9 mouse cellular contexts compared by ENCODE assay signal in genomic region chr14:54443712-54444618, GRCm38 (mm10). TPM values are rescaled to one million over a fixed set of nuclear protein-coding genes. Genes with fewer than 3 reads are reported as not detected.
DNase-seq lines count a peak whose midpoint lies in the region; ATAC-seq and TF ChIP-seq lines count a peak whose summit lies in the region.
"Had no signal": no experiment of that assay in that cellular context is flagged by ENCODE, and none has a peak within 500 bp of the region (broad histone marks: within the 10 kb centered on the region; RNA-seq: fewer than 3 reads in every experiment).

No protein-coding gene starts in this region.

- DNase-seq in left cerebral cortex, postnatal 4 days: no peak

- H3K4me1 ChIP-seq in forebrain, embryonic 15.5 days: peaks cover 3% of the 10 kb centered on the region; the same call in 1 of the 2 replicates
- peaks cover 4% of the 10 kb centered on the region; the same call in 1 of the 2 replicates for H3K4me1 ChIP-seq in forebrain, embryonic 12.5 days
- peaks cover 62% of the 10 kb centered on the region for H3K4me1 ChIP-seq in bone marrow macrophage, adult 2 months (ENCODE audit: control insufficient read depth, insufficient read depth, low read length)
- peaks cover 23% of the 10 kb centered on the region for H3K4me1 ChIP-seq in heart, embryonic 12.5 days (replicated peaks)
- H3K4me1 ChIP-seq in lung, embryonic 16.5 days (replicated peaks; ENCODE audit: control insufficient read depth, insufficient read depth, low read length): peaks cover 11% of the 10 kb centered on the region
- no peaks in the 10 kb centered on the region for H3K4me1 ChIP-seq in hindbrain, embryonic 13.5 days (replicated peaks)

- H3K27me3 ChIP-seq in forebrain, embryonic 15.5 days: no peaks in the 10 kb centered on the region
- H3K27me3 ChIP-seq in forebrain, embryonic 12.5 days: no peaks in the 10 kb centered on the region
- no peaks in the 10 kb centered on the region for H3K27me3 ChIP-seq in heart, embryonic 12.5 days (replicated peaks)
- no peaks in the 10 kb centered on the region for H3K27me3 ChIP-seq in lung, embryonic 16.5 days (ENCODE audit: control insufficient read depth, insufficient read depth, low read depth, low read length)
- H3K27me3 ChIP-seq in hindbrain, embryonic 13.5 days: no peaks in the 10 kb centered on the region

- H3K9ac ChIP-seq in forebrain, embryonic 15.5 days (replicated peaks): no peak overlapping the region
- H3K9ac ChIP-seq in forebrain, embryonic 12.5 days: no peak overlapping the region
- H3K9ac ChIP-seq in heart, embryonic 12.5 days: no peak overlapping the region
- no peak overlapping the region for H3K9ac ChIP-seq in lung, embryonic 16.5 days (ENCODE audit: low read length)
- no peak overlapping the region for H3K9ac ChIP-seq in hindbrain, embryonic 13.5 days

- no peak for ATAC-seq in forebrain, embryonic 15.5 days (replicated peaks)
- ATAC-seq in forebrain, embryonic 12.5 days (ENCODE audit: low FRiP score): no peak
- ATAC-seq in heart, embryonic 12.5 days (ENCODE audit: insufficient number of reproducible peaks, low FRiP score): no peak
- peak; percentile 47; the same call in 1 of the 2 replicates for ATAC-seq in lung, embryonic 16.5 days (ENCODE audit: low read depth)
- no peak for ATAC-seq in CD4-positive, CD25-positive, alpha-beta regulatory T cell, adult 4 months
- no peak for ATAC-seq in hindbrain, embryonic 13.5 days (ENCODE audit: low FRiP score)

- intact Hi-C loops in left cerebral cortex, postnatal 4 days (cut with DNase I): no loop called here

- H3K36me3 ChIP-seq in forebrain, embryonic 15.5 days: peaks cover 4% of the 10 kb centered on the region; the same call in 1 of the 2 replicates
- peaks cover 26% of the 10 kb centered on the region for H3K36me3 ChIP-seq in forebrain, embryonic 12.5 days (replicated peaks)
- H3K36me3 ChIP-seq in heart, embryonic 12.5 days: peaks cover 28% of the 10 kb centered on the region
- peaks cover 15% of the 10 kb centered on the region for H3K36me3 ChIP-seq in lung, embryonic 16.5 days (ENCODE audit: control insufficient read depth, insufficient read depth, low read length)
- H3K36me3 ChIP-seq in hindbrain, embryonic 13.5 days: peaks cover 19% of the 10 kb centered on the region

- H3K4me2 ChIP-seq in forebrain, embryonic 15.5 days (replicated peaks): no peak overlapping the region
- no peak overlapping the region for H3K4me2 ChIP-seq in forebrain, embryonic 12.5 days
- no peak overlapping the region for H3K4me2 ChIP-seq in heart, embryonic 12.5 days
- H3K4me2 ChIP-seq in lung, embryonic 16.5 days (ENCODE audit: low read depth, low read length): no peak overlapping the region
- no peak overlapping the region for H3K4me2 ChIP-seq in hindbrain, embryonic 13.5 days

- no peak overlapping the region for H3K4me3 ChIP-seq in forebrain, embryonic 15.5 days
- no peak overlapping the region for H3K4me3 ChIP-seq in forebrain, embryonic 12.5 days (replicated peaks)
- no peak overlapping the region for H3K4me3 ChIP-seq in bone marrow macrophage, adult 2 months (ENCODE audit: insufficient read depth, low read length)
- no peak overlapping the region for H3K4me3 ChIP-seq in heart, embryonic 12.5 days
- H3K4me3 ChIP-seq in lung, embryonic 16.5 days (ENCODE audit: low read length): no peak overlapping the region
- H3K4me3 ChIP-seq in hindbrain, embryonic 13.5 days: no peak overlapping the region

- TF ChIP-seq POLR2A in bone marrow macrophage, adult 2 months (IDR thresholded peaks at IDR 0.05; ENCODE audit: borderline replicate concordance, low read depth, low read length): no peak

- no peaks in the 10 kb centered on the region for H3K9me3 ChIP-seq in forebrain, embryonic 15.5 days
- no peaks in the 10 kb centered on the region for H3K9me3 ChIP-seq in forebrain, embryonic 12.5 days
- H3K9me3 ChIP-seq in heart, embryonic 12.5 days (replicated peaks): no peaks in the 10 kb centered on the region
- no peaks in the 10 kb centered on the region for H3K9me3 ChIP-seq in lung, embryonic 16.5 days (ENCODE audit: control insufficient read depth, low read length)
- H3K9me3 ChIP-seq in hindbrain, embryonic 13.5 days: no peaks in the 10 kb centered on the region

- WGBS in forebrain, embryonic 15.5 days: 63% methylated on average over 15 of the region's 15 CpGs
- 66% methylated on average over 15 of the region's 15 CpGs for WGBS in forebrain, embryonic 12.5 days
- 49% methylated on average over 15 of the region's 15 CpGs for WGBS in heart, embryonic 12.5 days
- 55% methylated on average over 15 of the region's 15 CpGs for WGBS in lung, embryonic 16.5 days
- WGBS in hindbrain, embryonic 13.5 days: 72% methylated on average over 15 of the region's 15 CpGs

- peak; percentile 3; the same call in 1 of the 2 replicates for TF ChIP-seq CTCF in bone marrow macrophage, adult 2 months (IDR thresholded peaks at IDR 0.05; ENCODE audit: low read depth, low read length)

- peak overlapping the region; percentile 41 for H3K27ac ChIP-seq in forebrain, embryonic 15.5 days (replicated peaks)
- no peak overlapping the region for H3K27ac ChIP-seq in forebrain, embryonic 12.5 days
- H3K27ac ChIP-seq in bone marrow macrophage, adult 2 months (ENCODE audit: insufficient read depth, low read depth, low read length): no peak overlapping the region
- H3K27ac ChIP-seq in heart, embryonic 12.5 days (ENCODE audit: poor library complexity, severe bottlenecking): 0 out of 2 replicates have a peak overlapping the region, but pooled peaks have one; percentile 56
- no peak overlapping the region; the same call in none of the 2 replicates for H3K27ac ChIP-seq in lung, embryonic 16.5 days (ENCODE audit: low read length)
- no peak overlapping the region for H3K27ac ChIP-seq in hindbrain, embryonic 13.5 days

RNA-seq across cellular contexts. Expression of gene Mmp14, which starts 12.6 kb away (rescaled TPM):
- polyA plus RNA-seq in forebrain, embryonic 15.5 days (2015; fragmentation: Nextera tagmentation; extraction: Ambion mirVana): 60.3 and 61.7 TPM in 2 replicates
- 76.0 and 79.2 TPM in 2 replicates for polyA plus RNA-seq in forebrain, embryonic 12.5 days (2016; fragmentation: Nextera tagmentation; extraction: Ambion mirVana)
- 20.2 and 24.9 TPM in 2 replicates for polyA plus RNA-seq in bone marrow macrophage, adult 2 months (2012; ENCODE audit: insufficient read depth, insufficient read length, missing spikeins)
- 127 and 129 TPM in 2 replicates for polyA plus RNA-seq in heart, embryonic 12.5 days (2016; fragmentation: Nextera tagmentation; extraction: Ambion mirVana)
- polyA plus RNA-seq in lung, embryonic 16.5 days (2015; fragmentation: Nextera tagmentation; extraction: Ambion mirVana): 176 and 183 TPM in 2 replicates
- 10 to 100 TPM; 44.0 to 47.9 TPM for total RNA-seq in left cerebral cortex, postnatal 4 days (2021)
- not detected for polyA plus RNA-seq in CD4-positive, CD25-positive, alpha-beta regulatory T cell, adult 4 months (2017; shearing (Covaris generic))
- polyA plus RNA-seq in hindbrain, embryonic 13.5 days (2015; fragmentation: Nextera tagmentation; extraction: Ambion mirVana): 49.1 and 54.9 TPM in 2 replicates

RNA-seq across cellular contexts. Expression of gene Mrpl52, which starts 17.3 kb away (rescaled TPM):
- 269 and 282 TPM in 2 replicates for polyA plus RNA-seq in forebrain, embryonic 15.5 days (2015; fragmentation: Nextera tagmentation; extraction: Ambion mirVana)
- 274 and 307 TPM in 2 replicates for polyA plus RNA-seq in forebrain, embryonic 12.5 days (2016; fragmentation: Nextera tagmentation; extraction: Ambion mirVana)
- polyA plus RNA-seq in bone marrow macrophage, adult 2 months (2012; ENCODE audit: insufficient read depth, insufficient read length, missing spikeins): 88.5 and 89.7 TPM in 2 replicates
- polyA plus RNA-seq in heart, embryonic 12.5 days (2016; fragmentation: Nextera tagmentation; extraction: Ambion mirVana): 284 and 290 TPM in 2 replicates
- polyA plus RNA-seq in lung, embryonic 16.5 days (2015; fragmentation: Nextera tagmentation; extraction: Ambion mirVana): 258 and 287 TPM in 2 replicates
- 100 to 1,000 TPM; 147 to 150 TPM for total RNA-seq in left cerebral cortex, postnatal 4 days (2021)
- polyA plus RNA-seq in CD4-positive, CD25-positive, alpha-beta regulatory T cell, adult 4 months (2017; shearing (Covaris generic)): 100 to 1,000 TPM; 216 to 249 TPM
- 298 and 306 TPM in 2 replicates for polyA plus RNA-seq in hindbrain, embryonic 13.5 days (2015; fragmentation: Nextera tagmentation; extraction: Ambion mirVana)

RNA-seq across cellular contexts. Expression of gene Lrp10, which starts 20.0 kb away (rescaled TPM):
- 32.5 and 33.9 TPM in 2 replicates for polyA plus RNA-seq in forebrain, embryonic 15.5 days (2015; fragmentation: Nextera tagmentation; extraction: Ambion mirVana)
- polyA plus RNA-seq in forebrain, embryonic 12.5 days (2016; fragmentation: Nextera tagmentation; extraction: Ambion mirVana): 26.2 and 29.8 TPM in 2 replicates
- 64.2 and 81.2 TPM in 2 replicates for polyA plus RNA-seq in bone marrow macrophage, adult 2 months (2012; ENCODE audit: insufficient read depth, insufficient read length, missing spikeins)
- 50.3 and 55.8 TPM in 2 replicates for polyA plus RNA-seq in heart, embryonic 12.5 days (2016; fragmentation: Nextera tagmentation; extraction: Ambion mirVana)
- polyA plus RNA-seq in lung, embryonic 16.5 days (2015; fragmentation: Nextera tagmentation; extraction: Ambion mirVana): 61.9 and 64.2 TPM in 2 replicates
- 10 to 100 TPM; 39.6 to 39.8 TPM for total RNA-seq in left cerebral cortex, postnatal 4 days (2021)
- 10 to 100 TPM; 59.9 to 60.2 TPM for polyA plus RNA-seq in CD4-positive, CD25-positive, alpha-beta regulatory T cell, adult 4 months (2017; shearing (Covaris generic))
- polyA plus RNA-seq in hindbrain, embryonic 13.5 days (2015; fragmentation: Nextera tagmentation; extraction: Ambion mirVana): 29.9 and 32.0 TPM in 2 replicates

RNA-seq across cellular contexts. Expression of gene Slc7a7, which starts 26.4 kb away (rescaled TPM):
- polyA plus RNA-seq in forebrain, embryonic 15.5 days (2015; fragmentation: Nextera tagmentation; extraction: Ambion mirVana): 5.0 and 5.2 TPM in 2 replicates
- polyA plus RNA-seq in forebrain, embryonic 12.5 days (2016; fragmentation: Nextera tagmentation; extraction: Ambion mirVana): 4.2 and 5.4 TPM in 2 replicates
- 30.9 and 32.7 TPM in 2 replicates for polyA plus RNA-seq in bone marrow macrophage, adult 2 months (2012; ENCODE audit: insufficient read depth, insufficient read length, missing spikeins)
- 8.0 and 8.3 TPM in 2 replicates for polyA plus RNA-seq in heart, embryonic 12.5 days (2016; fragmentation: Nextera tagmentation; extraction: Ambion mirVana)
- 14.2 and 17.0 TPM in 2 replicates for polyA plus RNA-seq in lung, embryonic 16.5 days (2015; fragmentation: Nextera tagmentation; extraction: Ambion mirVana)
- 1 to 10 TPM; 2.2 to 3.7 TPM for total RNA-seq in left cerebral cortex, postnatal 4 days (2021)
- 1 to 10 TPM; 1.2 to 1.3 TPM for polyA plus RNA-seq in CD4-positive, CD25-positive, alpha-beta regulatory T cell, adult 4 months (2017; shearing (Covaris generic))
- 5.9 and 6.0 TPM in 2 replicates for polyA plus RNA-seq in hindbrain, embryonic 13.5 days (2015; fragmentation: Nextera tagmentation; extraction: Ambion mirVana)

RNA-seq across cellular contexts. Expression of gene Rem2, which starts 31.9 kb away (rescaled TPM):
- polyA plus RNA-seq in forebrain, embryonic 15.5 days (2015; fragmentation: Nextera tagmentation; extraction: Ambion mirVana): 22.9 and 23.8 TPM in 2 replicates
- 26.1 and 29.9 TPM in 2 replicates for polyA plus RNA-seq in forebrain, embryonic 12.5 days (2016; fragmentation: Nextera tagmentation; extraction: Ambion mirVana)
- polyA plus RNA-seq in bone marrow macrophage, adult 2 months (2012; ENCODE audit: insufficient read depth, insufficient read length, missing spikeins): not detected in 2 replicates
- polyA plus RNA-seq in heart, embryonic 12.5 days (2016; fragmentation: Nextera tagmentation; extraction: Ambion mirVana): 1.9 and 2.4 TPM in 2 replicates
- 19.6 and 22.4 TPM in 2 replicates for polyA plus RNA-seq in lung, embryonic 16.5 days (2015; fragmentation: Nextera tagmentation; extraction: Ambion mirVana)
- 10 to 100 TPM; 15.0 to 17.2 TPM for total RNA-seq in left cerebral cortex, postnatal 4 days (2021)
- 1 to 10 TPM in 1 of 2 experiments, under 1 TPM in 1; 0.54 to 1.1 TPM for polyA plus RNA-seq in CD4-positive, CD25-positive, alpha-beta regulatory T cell, adult 4 months (2017; shearing (Covaris generic))
- 48.0 and 48.8 TPM in 2 replicates for polyA plus RNA-seq in hindbrain, embryonic 13.5 days (2015; fragmentation: Nextera tagmentation; extraction: Ambion mirVana)
- total RNA-seq: gastrocnemius, postnatal 4 days had no signal

Comparison
In these comparisons a context has a peak if more than half of its experiments do, and no peak if none do; other contexts are left out.
1. H3K27ac ChIP-seq: peak in forebrain, embryonic 15.5 days (single experiment) and heart, embryonic 12.5 days (single experiment); none in forebrain, embryonic 12.5 days (single experiment), bone marrow macrophage, adult 2 months (single experiment), lung, embryonic 16.5 days (single experiment) and hindbrain, embryonic 13.5 days (single experiment).
2. RNA of gene Mmp14, which starts 12.6 kb away (polyA plus RNA-seq): 176 to 183 TPM in lung, embryonic 16.5 days, 127 to 129 TPM in heart, embryonic 12.5 days, 76.0 to 79.2 TPM in forebrain, embryonic 12.5 days, 60.3 to 61.7 TPM in forebrain, embryonic 15.5 days, 49.1 to 54.9 TPM in hindbrain, embryonic 13.5 days and 20.2 to 24.9 TPM in bone marrow macrophage, adult 2 months; not detected in CD4-positive, CD25-positive, alpha-beta regulatory T cell, adult 4 months; every median in the first group is over 10 times any median in the second.